Mouse (Mus musculus): ENCODE measurements around the gene Ccng1.
"Not testable (repeated sequence)": the region's sequence is repeated elsewhere in the genome, so short reads cannot be mapped to it uniquely, and the experiment has no call there.

Ccng1 gene

DNA sequence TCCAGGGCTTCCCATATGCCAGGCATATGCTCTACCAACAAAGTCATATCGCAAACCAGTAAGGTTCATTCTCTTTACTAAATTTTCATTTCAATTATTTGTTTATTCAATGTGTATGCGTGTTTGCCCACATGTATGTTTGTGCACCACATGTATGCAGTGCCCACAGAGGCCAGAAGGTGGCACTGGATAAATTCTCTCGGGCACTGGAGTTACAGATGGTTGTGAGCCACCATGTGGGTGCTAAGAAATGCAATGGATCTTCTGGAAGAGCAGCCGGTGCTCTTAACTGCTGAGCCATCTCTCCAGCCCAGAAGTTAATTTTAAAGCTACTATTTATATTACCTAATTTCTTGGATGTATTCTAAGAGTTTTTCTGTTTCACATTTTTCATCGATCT is 39.6 kb downstream of the Ccng1 start:
- no peak for DNase-seq

- no peak for DNase-seq
These were observed 41.3 kb downstream of the Ccng1 start for GRCm38 (mm10) chr11:40713858-40714257.

DNA sequence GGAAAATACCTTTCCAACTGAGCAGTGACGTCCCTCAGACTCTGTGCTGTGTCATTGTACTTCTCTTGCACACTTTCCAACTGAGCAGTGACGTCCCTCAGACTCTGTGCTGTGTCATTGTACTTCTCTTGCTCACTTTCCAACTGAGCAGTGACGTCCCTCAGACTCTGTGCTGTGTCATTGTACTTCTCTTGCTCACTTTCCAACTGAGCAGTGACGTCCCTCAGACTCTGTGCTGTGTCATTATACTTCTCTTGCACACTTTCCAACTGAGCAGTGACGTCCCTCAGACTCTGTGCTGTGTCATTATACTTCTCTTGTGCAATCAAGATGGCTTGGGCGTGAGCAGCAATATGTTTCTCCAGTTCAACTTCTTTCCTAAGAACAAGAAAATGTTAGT is 45.2 kb downstream of the Ccng1 start:
- not testable (repeated sequence) for DNase-seq
